Mouse (Mus musculus): ENCODE data around the gene Trim26. TPM values are rescaled to one million over a fixed set of nuclear protein-coding genes. Genes with fewer than 3 reads are reported as not detected.
A peak's percentile ranks its signal among the peaks of the same experiment; 100 is the strongest.
"Not testable (repeated sequence)": the region's sequence is repeated elsewhere in the genome, so short reads cannot be mapped to it uniquely, and the experiment has no call there.

The Trim26 gene
- 36.0 and 38.2 TPM in 2 replicates for polyA plus RNA-seq (2014; fragmentation: Nextera tagmentation; extraction: Ambion mirVana)

DNA sequence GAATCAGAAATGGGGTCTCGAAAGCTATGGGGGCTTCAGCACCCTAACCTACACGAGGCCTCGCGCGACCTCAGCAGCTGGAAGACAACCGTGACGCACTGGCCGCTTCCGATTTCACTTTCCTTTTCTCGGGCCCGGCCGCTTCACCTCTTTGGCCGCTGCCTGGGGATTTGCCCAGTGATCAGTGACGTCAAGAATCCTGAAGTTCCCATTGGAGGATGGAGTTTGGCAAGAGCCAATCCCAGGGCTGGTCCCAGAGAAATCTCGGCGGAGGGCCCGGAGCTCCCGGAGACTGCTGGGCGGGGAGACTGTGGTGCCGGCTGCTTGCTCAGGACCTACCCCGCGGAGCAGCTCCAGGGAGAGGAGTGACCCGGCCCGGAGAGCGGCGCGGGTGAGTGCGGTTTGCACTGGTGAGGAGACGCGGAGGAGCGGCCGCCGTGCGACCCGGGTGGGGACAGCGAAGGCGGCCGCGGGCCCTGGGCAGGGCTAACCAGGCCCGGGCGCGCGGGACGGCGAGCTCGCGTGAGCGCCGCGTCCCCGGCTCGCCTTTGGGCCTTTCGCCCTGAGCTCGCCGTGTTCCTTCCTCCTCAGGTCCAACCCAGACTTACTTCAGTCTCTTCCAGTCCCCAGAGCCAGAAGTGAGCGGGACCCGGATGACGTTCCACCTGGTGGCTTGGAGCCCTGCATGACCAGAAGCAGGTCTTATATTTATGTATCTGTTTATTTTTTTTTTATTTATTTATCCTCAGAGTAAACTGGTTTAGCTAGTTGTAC is at the start of gene Trim26:
Gene Trim26 (plus strand): TSS at position 261 of the 774 bp plus-strand sequence.
- H3K9ac ChIP-seq (replicated peaks; ENCODE audit: low read length): peak within 1 kb of the TSS; percentile 84
- H3K4me3 ChIP-seq (ENCODE audit: low read depth, low read length): peak within 1 kb of the TSS; percentile 64
- H3K27ac ChIP-seq (replicated peaks; ENCODE audit: low read depth, low read length): peak within 1 kb of the TSS; percentile 74
- no peaks in the 10 kb centered on the region for H3K27me3 ChIP-seq (ENCODE audit: control insufficient read depth, insufficient read depth, low read length)
- DNase-seq (ENCODE audit: low spot score) (peak; percentile 98), ATAC-seq (replicated peaks; ENCODE audit: insufficient number of reproducible peaks, low FRiP score, low TSS enrichment, low read depth) (peak; percentile 99)
- WGBS: under 1% methylated on average over 46 of the region's 58 CpGs
- H3K36me3 ChIP-seq (replicated peaks; ENCODE audit: control insufficient read depth, insufficient read depth, low read depth, low read length): no peaks in the 10 kb centered on the region
- no peaks in the 10 kb centered on the region for H3K4me1 ChIP-seq (ENCODE audit: control insufficient read depth, insufficient read depth, low read length)
- peak within 1 kb of the TSS; percentile 64 for H3K4me2 ChIP-seq (ENCODE audit: low read depth, low read length)
- H3K9me3 ChIP-seq (replicated peaks; ENCODE audit: control insufficient read depth, low read length): no peaks in the 10 kb centered on the region

DNA sequence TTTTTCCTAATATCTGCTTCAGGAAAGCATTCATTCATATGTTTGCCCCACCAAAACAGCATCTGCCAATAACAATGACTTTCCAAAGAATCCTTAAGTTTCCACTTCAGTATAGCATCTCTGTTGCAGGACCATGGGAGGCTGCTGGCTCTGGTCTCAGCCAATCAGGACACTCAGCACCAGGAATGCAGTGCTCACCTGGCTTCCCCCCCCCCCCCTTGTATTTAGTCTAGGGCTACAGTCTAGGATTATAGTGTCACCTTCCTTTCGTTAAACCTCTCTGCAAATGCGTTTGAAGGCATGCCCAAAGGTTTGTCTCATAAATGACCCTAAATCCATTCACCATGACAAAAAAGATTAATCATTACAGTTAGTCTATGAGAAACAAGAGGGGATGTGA is 48.6 kb upstream of the Trim26 start:
- no peak overlapping the region for H3K4me3 ChIP-seq (ENCODE audit: low read depth, low read length)
- DNase-seq (ENCODE audit: low spot score) (no peak), ATAC-seq (replicated peaks; ENCODE audit: insufficient number of reproducible peaks, low FRiP score, low TSS enrichment, low read depth) (no peak)
- H3K27me3 ChIP-seq (ENCODE audit: control insufficient read depth, insufficient read depth, low read length): no peaks in the 10 kb centered on the region
- 81% methylated on average over 2 of the region's 2 CpGs for WGBS
- H3K27ac ChIP-seq (replicated peaks; ENCODE audit: low read depth, low read length): no peak overlapping the region
- H3K4me2 ChIP-seq (ENCODE audit: low read depth, low read length): no peak overlapping the region
- H3K4me1 ChIP-seq (ENCODE audit: control insufficient read depth, insufficient read depth, low read length): no peaks in the 10 kb centered on the region
- H3K9ac ChIP-seq (replicated peaks; ENCODE audit: low read length): no peak overlapping the region
- no peaks in the 10 kb centered on the region for H3K9me3 ChIP-seq (replicated peaks; ENCODE audit: control insufficient read depth, low read length)
- H3K36me3 ChIP-seq (replicated peaks; ENCODE audit: control insufficient read depth, insufficient read depth, low read depth, low read length): no peaks in the 10 kb centered on the region

DNA sequence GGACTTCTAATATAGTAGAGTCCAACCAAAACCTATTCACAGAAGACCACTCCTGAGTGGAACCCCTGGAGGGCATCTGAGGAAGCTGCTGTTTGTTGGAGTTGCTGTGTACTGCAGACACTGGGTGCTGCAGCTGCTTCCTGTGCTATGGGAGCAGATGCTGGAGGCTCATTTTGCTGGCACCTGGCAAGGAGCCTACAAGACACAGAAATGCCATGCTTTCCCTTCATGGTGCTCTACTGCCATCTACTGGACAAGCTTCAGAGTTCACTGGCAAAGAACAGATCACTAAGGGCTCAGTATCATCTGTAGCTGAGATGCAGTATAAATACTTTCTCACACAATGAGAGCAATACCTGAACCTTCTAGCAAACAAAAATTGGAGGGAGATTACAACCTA is 48.1 kb upstream of the Trim26 start:
- not testable (repeated sequence) for ATAC-seq (replicated peaks; ENCODE audit: insufficient number of reproducible peaks, low FRiP score, low TSS enrichment, low read depth); H3K9ac ChIP-seq (replicated peaks; ENCODE audit: low read length); H3K4me1 ChIP-seq (ENCODE audit: control insufficient read depth, insufficient read depth, low read length); H3K4me2 ChIP-seq (ENCODE audit: low read depth, low read length); H3K27me3 ChIP-seq (ENCODE audit: control insufficient read depth, insufficient read depth, low read length); H3K27ac ChIP-seq (replicated peaks; ENCODE audit: low read depth, low read length); H3K9me3 ChIP-seq (replicated peaks; ENCODE audit: control insufficient read depth, low read length); H3K4me3 ChIP-seq (ENCODE audit: low read depth, low read length); H3K36me3 ChIP-seq (replicated peaks; ENCODE audit: control insufficient read depth, insufficient read depth, low read depth, low read length)
- peak; percentile 82 for DNase-seq (ENCODE audit: low spot score)

DNA sequence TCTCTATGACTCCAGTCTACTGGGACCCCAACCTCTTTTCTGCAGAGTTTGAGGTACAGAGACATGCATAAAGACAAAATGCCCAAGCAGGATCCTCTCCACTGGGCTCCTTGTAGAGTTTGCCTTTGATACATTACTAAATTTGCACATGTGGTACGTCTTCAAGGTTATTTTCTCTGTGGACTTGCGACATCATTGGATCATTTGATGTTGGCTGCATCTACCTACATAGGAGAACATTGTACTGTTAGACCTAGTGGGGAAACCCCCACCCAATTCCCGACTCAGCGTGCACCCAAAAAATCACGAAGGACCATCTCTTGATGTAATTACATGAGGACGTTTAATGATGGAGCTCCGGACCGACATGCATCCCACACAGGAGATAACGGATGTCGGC is 37.4 kb upstream of the Trim26 start:
- Histone ChIP-seq H3K4me2 (ENCODE audit: low read depth, low read length) (no peak overlapping the region), H3K9me3 (replicated peaks; ENCODE audit: control insufficient read depth, low read length) (no peaks in the 10 kb centered on the region), H3K4me3 (ENCODE audit: low read depth, low read length) (no peak overlapping the region), H3K9ac (replicated peaks; ENCODE audit: low read length) (no peak overlapping the region), H3K4me1 (ENCODE audit: control insufficient read depth, insufficient read depth, low read length) (no peaks in the 10 kb centered on the region), H3K27ac (replicated peaks; ENCODE audit: low read depth, low read length) (no peak overlapping the region), H3K36me3 (replicated peaks; ENCODE audit: control insufficient read depth, insufficient read depth, low read depth, low read length) (no peaks in the 10 kb centered on the region), H3K27me3 (ENCODE audit: control insufficient read depth, insufficient read depth, low read length) (no peaks in the 10 kb centered on the region)
- no peak for DNase-seq (ENCODE audit: low spot score)
- WGBS: 88% methylated on average over 10 of the region's 10 CpGs
- no peak for ATAC-seq (replicated peaks; ENCODE audit: insufficient number of reproducible peaks, low FRiP score, low TSS enrichment, low read depth)

DNA sequence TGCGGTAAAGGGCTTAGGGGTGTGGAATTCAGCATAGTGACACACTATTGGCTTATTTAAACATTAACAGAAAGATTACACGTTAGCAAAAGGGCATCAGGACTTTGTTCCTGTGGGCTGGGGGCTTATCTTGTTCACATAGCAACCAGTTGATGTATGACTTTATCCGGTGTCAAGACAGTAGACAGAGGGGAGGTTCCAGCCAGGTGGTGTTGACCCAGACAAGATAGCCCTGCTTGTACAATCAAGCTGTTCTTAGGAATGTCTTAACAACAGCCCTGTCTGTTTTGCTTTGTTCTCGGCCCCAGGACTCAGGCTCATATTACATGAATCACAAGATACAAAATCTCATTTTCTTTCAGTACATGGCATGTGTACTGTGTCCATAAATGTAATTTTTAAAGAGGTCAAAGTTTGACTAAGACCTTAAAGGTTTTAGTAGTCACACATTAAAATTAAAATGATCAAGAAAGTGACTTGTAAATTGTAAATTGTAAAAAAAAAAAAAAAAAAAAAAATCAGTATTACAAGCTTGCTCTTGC is 36.9 kb upstream of the Trim26 start:
- WGBS: 70% methylated on average over 4 of the region's 4 CpGs
- H3K27ac ChIP-seq (replicated peaks; ENCODE audit: low read depth, low read length); H3K4me2 ChIP-seq (ENCODE audit: low read depth, low read length); H3K9ac ChIP-seq (replicated peaks; ENCODE audit: low read length); H3K9me3 ChIP-seq (replicated peaks; ENCODE audit: control insufficient read depth, low read length); H3K4me1 ChIP-seq (ENCODE audit: control insufficient read depth, insufficient read depth, low read length); ATAC-seq (replicated peaks; ENCODE audit: insufficient number of reproducible peaks, low FRiP score, low TSS enrichment, low read depth); H3K27me3 ChIP-seq (ENCODE audit: control insufficient read depth, insufficient read depth, low read length); H3K4me3 ChIP-seq (ENCODE audit: low read depth, low read length); DNase-seq (ENCODE audit: low spot score); H3K36me3 ChIP-seq (replicated peaks; ENCODE audit: control insufficient read depth, insufficient read depth, low read depth, low read length): not testable (repeated sequence)

DNA sequence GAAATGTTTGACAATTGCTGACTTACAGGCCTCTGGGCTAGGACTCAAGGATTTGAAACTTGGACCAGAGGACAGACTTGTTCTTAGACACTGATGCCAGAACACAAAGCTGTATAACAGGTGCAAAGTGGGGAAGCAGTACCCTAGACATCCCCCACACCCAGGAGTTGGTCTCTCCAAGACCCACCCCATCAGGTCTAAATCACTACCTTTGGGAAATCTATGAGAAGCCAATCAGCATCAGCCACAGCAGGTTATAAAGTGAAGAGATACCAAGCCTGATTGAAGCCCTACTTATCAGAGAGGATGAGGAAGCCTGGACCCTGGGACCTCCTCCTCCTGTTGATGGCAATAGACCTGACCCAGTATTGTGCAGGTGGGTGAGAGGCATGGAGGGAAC is 25.1 kb upstream of the Trim26 start, which contains the start of gene H2-M10.6:
Gene H2-M10.6 (plus strand): TSS at position 301 of the 400 bp plus-strand sequence.
- ATAC-seq (replicated peaks; ENCODE audit: insufficient number of reproducible peaks, low FRiP score, low TSS enrichment, low read depth) (no peak), DNase-seq (ENCODE audit: low spot score) (no peak)
- H3K4me2 ChIP-seq (ENCODE audit: low read depth, low read length): no peak within 1 kb of the TSS
- H3K4me3 ChIP-seq (ENCODE audit: low read depth, low read length): no peak within 1 kb of the TSS
- no peaks in the 10 kb centered on the region for H3K27me3 ChIP-seq (ENCODE audit: control insufficient read depth, insufficient read depth, low read length)
- no peak within 1 kb of the TSS for H3K27ac ChIP-seq (replicated peaks; ENCODE audit: low read depth, low read length)
- no peaks in the 10 kb centered on the region for H3K4me1 ChIP-seq (ENCODE audit: control insufficient read depth, insufficient read depth, low read length)
- H3K9me3 ChIP-seq (replicated peaks; ENCODE audit: control insufficient read depth, low read length): no peaks in the 10 kb centered on the region
- no peaks in the 10 kb centered on the region for H3K36me3 ChIP-seq (replicated peaks; ENCODE audit: control insufficient read depth, insufficient read depth, low read depth, low read length)
- H3K9ac ChIP-seq (replicated peaks; ENCODE audit: low read length): no peak within 1 kb of the TSS

DNA sequence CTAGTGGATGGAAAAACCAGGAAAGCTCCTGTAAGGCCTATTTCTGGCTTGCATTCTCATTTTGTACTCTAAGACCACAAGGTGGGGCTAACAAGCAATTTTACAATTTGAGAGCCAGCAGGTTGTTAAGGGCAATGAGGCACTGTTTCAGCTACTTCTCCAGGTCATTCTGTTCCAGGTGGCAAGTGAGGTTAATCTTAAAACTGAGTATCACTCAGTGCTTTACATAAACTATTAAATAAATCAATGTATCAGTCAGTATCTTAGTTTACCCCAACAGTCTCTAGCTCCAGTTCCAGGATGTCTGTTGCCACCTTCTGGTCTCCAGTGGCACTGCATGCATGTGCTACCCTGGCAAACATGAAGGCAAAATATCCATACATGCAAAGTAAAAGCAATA is 12.9 kb upstream of the Trim26 start:
- no peaks in the 10 kb centered on the region for H3K27me3 ChIP-seq (ENCODE audit: control insufficient read depth, insufficient read depth, low read length)
- no peak overlapping the region for H3K4me2 ChIP-seq (ENCODE audit: low read depth, low read length)
- no peak overlapping the region for H3K4me3 ChIP-seq (ENCODE audit: low read depth, low read length)
- H3K36me3 ChIP-seq (replicated peaks; ENCODE audit: control insufficient read depth, insufficient read depth, low read depth, low read length): no peaks in the 10 kb centered on the region
- no peaks in the 10 kb centered on the region for H3K9me3 ChIP-seq (replicated peaks; ENCODE audit: control insufficient read depth, low read length)
- H3K9ac ChIP-seq (replicated peaks; ENCODE audit: low read length): no peak overlapping the region
- H3K4me1 ChIP-seq (ENCODE audit: control insufficient read depth, insufficient read depth, low read length): no peaks in the 10 kb centered on the region
- DNase-seq (ENCODE audit: low spot score) (peak; percentile 62), ATAC-seq (replicated peaks; ENCODE audit: insufficient number of reproducible peaks, low FRiP score, low TSS enrichment, low read depth) (no peak)
- H3K27ac ChIP-seq (replicated peaks; ENCODE audit: low read depth, low read length): no peak overlapping the region

DNA sequence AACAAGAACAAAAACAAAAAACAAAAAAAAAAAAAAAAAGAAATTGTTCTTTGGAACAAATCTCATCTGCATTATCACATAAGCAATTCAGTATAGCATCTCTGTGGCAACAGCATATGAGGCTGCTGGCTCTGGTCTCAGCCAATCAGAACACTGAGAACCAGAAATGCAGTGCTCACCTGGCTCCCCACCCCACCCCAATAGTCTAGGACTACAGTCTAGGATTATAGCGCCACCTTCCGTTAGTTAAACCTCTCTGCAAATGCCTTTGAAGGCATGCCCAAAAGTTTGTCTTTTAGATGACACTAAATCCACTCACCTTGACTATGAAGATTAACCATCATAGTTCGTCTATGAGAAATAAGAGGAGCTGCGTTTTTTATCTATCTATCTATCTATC is 11.4 kb upstream of the Trim26 start:
- no peaks in the 10 kb centered on the region for H3K27me3 ChIP-seq (ENCODE audit: control insufficient read depth, insufficient read depth, low read length)
- no peak overlapping the region for H3K9ac ChIP-seq (replicated peaks; ENCODE audit: low read length)
- no peaks in the 10 kb centered on the region for H3K4me1 ChIP-seq (ENCODE audit: control insufficient read depth, insufficient read depth, low read length)
- H3K36me3 ChIP-seq (replicated peaks; ENCODE audit: control insufficient read depth, insufficient read depth, low read depth, low read length): no peaks in the 10 kb centered on the region
- no peaks in the 10 kb centered on the region for H3K9me3 ChIP-seq (replicated peaks; ENCODE audit: control insufficient read depth, low read length)
- H3K4me2 ChIP-seq (ENCODE audit: low read depth, low read length): no peak overlapping the region
- ATAC-seq (replicated peaks; ENCODE audit: insufficient number of reproducible peaks, low FRiP score, low TSS enrichment, low read depth) (no peak), DNase-seq (ENCODE audit: low spot score) (peak; percentile 19)
- H3K4me3 ChIP-seq (ENCODE audit: low read depth, low read length): no peak overlapping the region
- no peak overlapping the region for H3K27ac ChIP-seq (replicated peaks; ENCODE audit: low read depth, low read length)
- 33% methylated on average over 4 of the region's 4 CpGs for WGBS
